Mouse (Mus musculus): ENCODE measurements around the gene Plppr3. TPM values are rescaled to one million over a fixed set of nuclear protein-coding genes. Genes with fewer than 3 reads are reported as not detected.
"Not testable (repeated sequence)": the region's sequence is repeated elsewhere in the genome, so short reads cannot be mapped to it uniquely, and the experiment has no call there.

Plppr3 gene
- total RNA-seq, 1 experiment = 3.7 TPM

DNA sequence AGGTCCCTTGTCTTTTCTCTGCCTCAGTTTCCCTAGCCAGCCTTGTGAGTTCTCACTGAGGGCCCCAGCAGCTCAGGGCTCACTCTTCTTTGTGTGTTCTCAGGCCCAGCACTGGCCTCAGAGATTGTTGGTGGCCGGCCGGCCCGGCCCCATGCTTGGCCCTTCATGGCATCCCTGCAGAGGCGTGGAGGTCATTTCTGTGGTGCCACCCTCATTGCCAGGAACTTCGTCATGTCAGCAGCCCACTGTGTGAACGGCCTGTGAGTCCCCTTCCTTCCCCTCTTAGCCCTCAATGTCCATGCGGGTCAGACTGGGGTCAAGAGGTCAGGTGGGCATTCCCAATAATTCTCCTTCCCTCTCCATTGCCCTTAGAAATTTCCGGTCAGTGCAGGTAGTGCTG, 12.2 kb upstream of the Plppr3 start:
- Histone ChIP-seq H3K9me3 (ENCODE audit: control insufficient read depth, insufficient read depth, low read depth, low read length) (no peaks in the 10 kb centered on the region), H3K27ac (ENCODE audit: insufficient read depth, low read depth, low read length, poor library complexity, severe bottlenecking) (no peak overlapping the region), H3K4me1 (ENCODE audit: control insufficient read depth in 2 of 2, insufficient read depth in 2 of 2, low read length in 2 of 2, poor library complexity in 1 of 2) (peaks cover 0 to 8% of the 10 kb centered on the region in 2 experiments; a peak in 1 of 4 replicates), H3K9ac (ENCODE audit: insufficient read depth, low read depth, low read length, poor library complexity, severe bottlenecking) (no peak overlapping the region), H3K4me3 (ENCODE audit: insufficient read depth in 1 of 2, low read depth in 1 of 2, low read length in 2 of 2, poor library complexity in 1 of 2, severe bottlenecking in 1 of 2) (no peak overlapping the region), H3K36me3 (ENCODE audit: control insufficient read depth, insufficient read depth, low read length, poor library complexity, severe bottlenecking) (no peaks in the 10 kb centered on the region)
- DNase-seq (ENCODE audit: low read depth, low spot score) = no peak
- no peak for TF ChIP-seq CHD2 (IDR thresholded peaks at IDR 0.05; ENCODE audit: low read depth, low read length)
- TF ChIP-seq MAFK (IDR thresholded peaks at IDR 0.05; ENCODE audit: insufficient read depth, low read depth, low read length) = no peak
- no peak for TF ChIP-seq HCFC1 (IDR thresholded peaks at IDR 0.05; ENCODE audit: borderline replicate concordance, insufficient read depth, low read length)
- TF ChIP-seq ZNF384 (IDR thresholded peaks at IDR 0.05; ENCODE audit: low read depth, low read length) = no peak
- no peak for TF ChIP-seq ZC3H11A (IDR thresholded peaks at IDR 0.05; ENCODE audit: borderline replicate concordance, low read depth, low read length)
- in situ Hi-C loops (cut with MboI; ENCODE audit: low sequenced_read_pairs in 2 of 2, unreplicated experiment in 2 of 2) = no loop called here

DNA sequence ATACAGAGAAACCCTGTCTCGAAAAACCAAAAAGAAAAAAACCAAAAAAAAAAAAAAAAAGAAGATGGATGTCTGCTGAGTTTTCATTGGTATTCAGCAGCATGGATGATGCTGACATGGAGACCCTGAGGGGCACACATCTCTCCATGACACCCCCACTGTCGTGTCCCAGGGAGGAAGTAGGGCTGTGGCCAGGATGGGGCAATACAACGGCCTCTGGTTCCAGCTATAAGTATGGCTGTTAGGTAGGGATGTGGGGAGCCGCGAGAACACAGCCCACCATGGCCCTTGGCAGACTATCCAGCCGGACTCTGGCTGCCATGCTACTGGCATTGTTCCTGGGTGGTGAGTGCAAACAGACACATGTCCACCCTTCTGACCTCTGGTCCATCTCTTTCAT, 11.6 kb upstream of the Plppr3 start, which contains the start of gene Elane:
TSS of gene Elane (plus strand) at position 194 of the 400 bp plus-strand sequence.
- Histone ChIP-seq H3K4me3 (ENCODE audit: insufficient read depth in 1 of 2, low read depth in 1 of 2, low read length in 2 of 2, poor library complexity in 1 of 2, severe bottlenecking in 1 of 2) (no peak within 1 kb of the TSS), H3K4me1 (ENCODE audit: control insufficient read depth in 2 of 2, insufficient read depth in 2 of 2, low read length in 2 of 2, poor library complexity in 1 of 2) (peaks cover 0 to 9% of the 10 kb centered on the region in 2 experiments; a peak in 1 of 4 replicates), H3K9me3 (ENCODE audit: control insufficient read depth, insufficient read depth, low read depth, low read length) (no peaks in the 10 kb centered on the region), H3K27ac (ENCODE audit: insufficient read depth, low read depth, low read length, poor library complexity, severe bottlenecking) (no peak within 1 kb of the TSS), H3K36me3 (ENCODE audit: control insufficient read depth, insufficient read depth, low read length, poor library complexity, severe bottlenecking) (no peaks in the 10 kb centered on the region), H3K9ac (ENCODE audit: insufficient read depth, low read depth, low read length, poor library complexity, severe bottlenecking) (no peak within 1 kb of the TSS)
- in situ Hi-C loops (cut with MboI; ENCODE audit: low sequenced_read_pairs in 2 of 2, unreplicated experiment in 2 of 2) = no loop called here
- no peak for DNase-seq (ENCODE audit: low read depth, low spot score)
- TF ChIP-seq HCFC1 (IDR thresholded peaks at IDR 0.05; ENCODE audit: borderline replicate concordance, insufficient read depth, low read length) (no peak), CHD2 (IDR thresholded peaks at IDR 0.05; ENCODE audit: low read depth, low read length) (no peak), MAFK (IDR thresholded peaks at IDR 0.05; ENCODE audit: insufficient read depth, low read depth, low read length) (no peak), ZC3H11A (IDR thresholded peaks at IDR 0.05; ENCODE audit: borderline replicate concordance, low read depth, low read length) (no peak), ZNF384 (IDR thresholded peaks at IDR 0.05; ENCODE audit: low read depth, low read length) (no peak)

DNA sequence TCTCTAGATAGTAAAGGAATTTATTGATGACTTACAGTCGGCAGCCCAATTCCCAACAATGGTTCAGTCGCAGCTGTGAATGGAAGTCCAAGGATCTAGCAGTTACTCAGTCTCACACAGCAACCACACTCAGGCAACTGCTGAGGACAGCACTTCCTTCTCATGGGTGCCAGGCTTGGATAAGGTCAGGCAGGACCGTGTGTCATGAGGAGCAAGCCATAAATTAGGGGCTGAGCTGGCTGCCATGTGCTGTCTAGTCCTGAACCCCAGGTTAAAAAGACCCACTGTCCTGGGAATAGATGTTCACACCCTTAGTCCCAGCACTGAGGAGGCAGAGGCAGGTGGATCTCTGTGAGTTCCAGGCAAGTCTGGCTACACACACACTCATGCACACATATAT, 10.5 kb upstream of the Plppr3 start:
- H3K9ac ChIP-seq (ENCODE audit: insufficient read depth, low read depth, low read length, poor library complexity, severe bottlenecking); in situ Hi-C loops (cut with MboI; ENCODE audit: low sequenced_read_pairs in 2 of 2, unreplicated experiment in 2 of 2); H3K9me3 ChIP-seq (ENCODE audit: control insufficient read depth, insufficient read depth, low read depth, low read length); DNase-seq (ENCODE audit: low read depth, low spot score); H3K27ac ChIP-seq (ENCODE audit: insufficient read depth, low read depth, low read length, poor library complexity, severe bottlenecking); H3K36me3 ChIP-seq (ENCODE audit: control insufficient read depth, insufficient read depth, low read length, poor library complexity, severe bottlenecking); H3K4me3 ChIP-seq (ENCODE audit: insufficient read depth in 1 of 2, low read depth in 1 of 2, low read length in 2 of 2, poor library complexity in 1 of 2, severe bottlenecking in 1 of 2): not testable (repeated sequence)
- H3K4me1 ChIP-seq (ENCODE audit: control insufficient read depth in 2 of 2, insufficient read depth in 2 of 2, low read length in 2 of 2, poor library complexity in 1 of 2) = peaks cover 0 to 19% of the 10 kb centered on the region in 2 experiments; a peak in 1 of 4 replicates

DNA sequence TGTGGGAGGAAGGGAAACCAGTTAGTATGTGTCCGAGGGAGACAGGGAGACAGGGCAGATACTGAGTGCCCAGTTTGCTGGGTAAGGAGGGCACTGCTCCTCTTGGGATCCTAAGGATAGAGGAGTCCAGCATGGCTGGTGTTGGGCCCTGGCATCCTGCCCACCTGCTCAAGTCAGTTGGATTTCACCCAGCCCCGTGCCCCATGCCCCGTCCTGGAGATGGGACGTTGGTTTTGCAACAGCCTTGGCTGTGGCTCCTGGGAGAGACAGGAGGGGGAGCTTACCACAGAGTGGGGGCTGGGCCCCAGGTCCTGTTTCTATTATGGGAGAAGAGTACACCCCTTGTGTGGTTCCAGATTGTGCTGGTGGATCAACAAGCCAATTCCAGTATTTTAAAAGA, 10.0 kb upstream of the Plppr3 start:
- no peak for TF ChIP-seq MAFK (IDR thresholded peaks at IDR 0.05; ENCODE audit: insufficient read depth, low read depth, low read length)
- no peak for TF ChIP-seq HCFC1 (IDR thresholded peaks at IDR 0.05; ENCODE audit: borderline replicate concordance, insufficient read depth, low read length)
- TF ChIP-seq ZNF384 (IDR thresholded peaks at IDR 0.05; ENCODE audit: low read depth, low read length) = no peak
- no peak for TF ChIP-seq CHD2 (IDR thresholded peaks at IDR 0.05; ENCODE audit: low read depth, low read length)
- no peak for TF ChIP-seq ZC3H11A (IDR thresholded peaks at IDR 0.05; ENCODE audit: borderline replicate concordance, low read depth, low read length)
- Histone ChIP-seq H3K9me3 (ENCODE audit: control insufficient read depth, insufficient read depth, low read depth, low read length) (no peaks in the 10 kb centered on the region), H3K4me1 (ENCODE audit: control insufficient read depth in 2 of 2, insufficient read depth in 2 of 2, low read length in 2 of 2, poor library complexity in 1 of 2) (peaks cover 0 to 19% of the 10 kb centered on the region in 2 experiments; a peak in 1 of 4 replicates), H3K4me3 (ENCODE audit: insufficient read depth in 1 of 2, low read depth in 1 of 2, low read length in 2 of 2, poor library complexity in 1 of 2, severe bottlenecking in 1 of 2) (no peak overlapping the region), H3K27ac (ENCODE audit: insufficient read depth, low read depth, low read length, poor library complexity, severe bottlenecking) (no peak overlapping the region), H3K9ac (ENCODE audit: insufficient read depth, low read depth, low read length, poor library complexity, severe bottlenecking) (no peak overlapping the region), H3K36me3 (ENCODE audit: control insufficient read depth, insufficient read depth, low read length, poor library complexity, severe bottlenecking) (no peaks in the 10 kb centered on the region)
- in situ Hi-C loops (cut with MboI; ENCODE audit: low sequenced_read_pairs in 2 of 2, unreplicated experiment in 2 of 2) = no loop called here
- no peak for DNase-seq (ENCODE audit: low read depth, low spot score)
